Mouse (Mus musculus): ENCODE measurements around the gene Elavl4. TPM values are rescaled to one million over a fixed set of nuclear protein-coding genes. Genes with fewer than 3 reads are reported as not detected.

The Elavl4 gene
- polyA plus RNA-seq (2012) = not detected in 2 replicates

DNA sequence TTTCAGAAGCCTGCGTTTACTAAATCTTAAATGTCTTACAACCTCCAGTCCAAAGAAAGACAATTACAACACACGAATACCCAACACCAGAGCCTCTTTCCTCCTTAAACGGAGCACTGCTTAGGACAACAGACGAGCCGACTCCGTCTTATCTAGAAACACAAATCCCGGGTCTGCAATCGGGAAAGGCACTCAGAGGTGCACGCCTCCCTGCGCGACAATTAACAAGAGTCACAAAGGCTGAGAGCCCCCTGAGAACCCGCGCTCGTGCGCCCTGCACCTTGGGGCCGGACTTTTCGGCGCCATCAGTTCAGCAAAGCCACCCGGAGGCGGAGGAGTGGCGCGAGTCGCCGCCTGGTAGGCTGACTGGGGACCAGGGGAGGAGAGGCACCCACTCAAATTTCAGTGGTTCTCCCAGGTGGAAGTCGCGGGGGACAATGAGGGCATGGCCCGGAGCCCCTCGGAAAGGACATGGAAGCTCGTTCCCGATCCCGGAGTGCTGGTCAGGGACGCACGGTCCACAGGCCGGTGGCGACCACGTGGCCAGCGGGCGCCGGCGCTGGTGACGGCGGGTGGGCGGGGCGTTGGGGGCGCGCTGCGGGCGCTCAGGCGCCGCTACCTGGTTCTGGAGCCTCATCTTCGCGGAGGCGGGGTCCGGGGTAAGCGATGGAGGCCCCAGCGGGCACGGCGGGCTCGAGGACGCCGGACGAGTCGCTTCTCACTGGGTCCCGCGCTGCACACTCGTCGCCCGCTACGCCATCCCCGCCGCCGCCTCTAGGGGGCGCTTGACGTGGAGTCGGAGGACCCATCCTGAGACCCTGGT is at the start of gene Elavl4:
TSS of gene Elavl4 (minus strand) at position 732 of the 823 bp plus-strand sequence.
- no peak for TF ChIP-seq GATA1 (IDR thresholded peaks at IDR 0.05; ENCODE audit: low read length)

DNA sequence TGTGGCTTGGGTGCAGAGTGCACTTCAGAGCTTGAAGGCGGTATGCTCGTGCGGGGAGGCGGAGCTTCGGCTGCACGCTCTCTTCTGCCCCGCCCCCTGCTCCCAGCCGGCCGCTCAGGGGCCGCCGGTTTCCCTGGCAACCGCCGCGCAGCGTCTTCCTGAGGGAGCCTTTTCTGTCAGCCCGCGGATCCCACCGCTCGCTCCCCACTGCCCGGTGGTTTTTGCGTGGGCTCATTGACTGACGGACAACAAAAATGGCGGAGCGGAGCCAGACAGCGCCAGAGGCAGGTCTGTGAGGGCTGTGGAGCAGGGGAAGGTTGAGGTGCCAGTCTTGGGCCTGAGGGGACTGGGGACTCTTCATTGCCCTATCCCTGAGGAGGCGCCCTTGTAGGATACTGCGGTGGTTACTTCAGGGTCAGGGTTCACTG is 45.9 kb upstream of the Elavl4 start, which contains the start of gene Agbl4:
TSS of gene Agbl4 (plus strand) at position 44 of the 428 bp plus-strand sequence.
- TF ChIP-seq GATA1 (IDR thresholded peaks at IDR 0.05; ENCODE audit: low read length) = no peak

DNA sequence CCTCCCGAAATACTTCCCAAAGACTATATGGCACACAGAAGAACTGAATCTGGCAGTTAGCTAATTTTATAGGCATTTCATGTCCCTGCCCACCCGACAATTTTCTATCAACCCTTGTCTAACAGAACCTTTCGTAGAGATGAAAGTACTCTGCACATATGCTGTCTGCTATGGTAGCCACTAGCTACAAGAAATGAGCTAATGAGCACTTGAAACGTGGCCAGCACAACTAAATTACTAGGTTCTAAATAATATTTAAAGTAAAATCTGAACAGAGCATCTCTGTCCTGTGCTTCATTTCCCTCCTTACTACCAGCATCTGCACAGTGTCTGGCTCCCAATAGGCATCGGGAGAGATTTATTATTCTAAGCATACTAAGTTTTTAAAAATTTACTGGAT is 44.5 kb upstream of the Elavl4 start:
- no peak for TF ChIP-seq GATA1 (IDR thresholded peaks at IDR 0.05; ENCODE audit: low read length)

DNA sequence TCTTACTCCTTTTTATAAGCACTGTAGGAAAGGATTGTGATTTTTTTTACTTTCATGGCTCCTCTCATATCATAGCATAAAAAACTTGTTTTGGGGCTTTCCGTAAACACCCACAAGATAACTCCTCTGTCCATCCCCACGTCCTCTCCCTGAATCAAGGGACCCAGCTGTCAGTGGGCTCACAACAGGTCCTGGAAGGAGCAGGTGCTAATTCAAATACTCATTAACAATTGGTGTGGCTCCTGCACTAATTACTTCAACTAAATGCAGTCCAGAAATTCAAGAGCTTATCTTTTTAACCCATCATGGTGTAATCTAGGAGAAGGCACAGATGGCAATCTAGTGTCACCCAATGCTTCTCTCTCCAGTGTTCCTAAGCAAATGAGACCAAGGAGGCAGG is 8.9 kb upstream of the Elavl4 start:
- TF ChIP-seq GATA1 (IDR thresholded peaks at IDR 0.05; ENCODE audit: low read length) = no peak

DNA sequence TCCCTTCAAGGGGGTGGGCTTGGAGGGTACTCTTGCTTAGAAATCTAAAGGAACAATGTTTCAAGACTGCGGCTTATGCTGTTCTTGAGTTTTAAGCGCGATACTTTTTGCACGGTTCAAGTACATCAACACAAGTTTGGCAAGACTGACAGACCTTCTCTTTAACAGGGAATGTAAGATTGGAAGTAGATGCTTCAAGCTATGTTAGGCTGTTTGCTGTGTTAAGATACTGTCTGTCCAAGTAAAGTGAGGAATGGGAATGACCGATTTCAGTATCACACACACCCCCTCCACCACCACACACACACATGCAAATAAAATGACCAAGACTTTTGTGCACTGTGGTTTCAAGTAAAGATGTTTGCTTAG is 276 bp upstream of the Elavl4 start:
- no peak for TF ChIP-seq GATA1 (IDR thresholded peaks at IDR 0.05; ENCODE audit: low read length)

DNA sequence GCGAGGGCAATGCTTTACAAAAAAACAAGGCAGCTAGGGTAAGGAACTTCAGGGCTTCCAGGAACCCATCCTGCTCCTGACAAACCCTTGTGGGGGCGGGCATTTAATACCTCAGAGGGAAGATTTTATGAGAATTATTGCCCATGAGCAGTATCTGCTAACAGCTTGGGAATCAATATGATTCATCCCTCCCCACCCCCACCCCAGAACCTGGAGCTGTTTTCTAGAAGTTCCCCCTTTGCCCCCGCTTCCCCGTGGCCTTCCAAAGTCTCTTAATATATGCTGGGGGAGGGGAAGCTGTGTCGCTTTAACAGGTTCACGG is 892 bp downstream of the Elavl4 start:
- TF ChIP-seq GATA1 (IDR thresholded peaks at IDR 0.05; ENCODE audit: low read length) = no peak

DNA sequence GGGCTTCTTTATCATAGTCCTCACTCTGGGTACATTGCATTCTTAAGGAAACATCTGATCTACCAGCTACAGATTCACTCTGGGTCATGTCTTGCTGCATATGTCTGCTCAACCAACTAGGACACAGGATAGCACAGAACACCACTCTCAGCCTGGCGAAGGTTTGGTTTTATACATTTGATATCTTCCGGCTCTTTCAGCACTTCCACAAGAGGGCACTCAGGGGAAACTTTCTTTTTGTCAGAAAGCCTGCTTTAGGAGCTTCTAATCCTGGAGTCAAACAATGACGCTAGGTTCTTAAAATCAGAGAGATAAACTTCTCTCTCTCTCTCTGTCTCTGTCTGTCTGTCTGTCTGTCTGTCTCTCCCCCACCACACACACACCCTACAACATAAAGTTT is 27.8 kb downstream of the Elavl4 start:
- no peak for TF ChIP-seq GATA1 (IDR thresholded peaks at IDR 0.05; ENCODE audit: low read length)

DNA sequence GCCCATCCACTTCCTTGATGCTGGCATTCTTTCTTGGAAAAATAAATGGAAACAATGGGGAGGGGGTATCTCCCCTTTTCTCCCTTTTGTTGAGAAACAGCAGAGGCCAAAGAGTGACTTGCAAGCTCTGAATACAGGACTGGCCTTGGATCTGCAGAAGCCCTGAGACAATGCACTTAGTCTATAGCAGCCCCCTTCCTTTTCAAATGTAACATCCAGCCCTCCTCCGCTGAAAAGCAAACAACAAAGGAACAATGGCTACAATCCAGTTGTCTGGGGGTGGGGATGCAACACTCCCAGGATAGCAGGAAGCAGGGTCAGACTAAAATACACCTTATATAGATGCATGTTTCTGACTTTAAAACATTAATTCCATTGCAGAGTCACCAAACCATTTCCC is 39.6 kb downstream of the Elavl4 start:
- no peak for TF ChIP-seq GATA1 (IDR thresholded peaks at IDR 0.05; ENCODE audit: low read length)

DNA sequence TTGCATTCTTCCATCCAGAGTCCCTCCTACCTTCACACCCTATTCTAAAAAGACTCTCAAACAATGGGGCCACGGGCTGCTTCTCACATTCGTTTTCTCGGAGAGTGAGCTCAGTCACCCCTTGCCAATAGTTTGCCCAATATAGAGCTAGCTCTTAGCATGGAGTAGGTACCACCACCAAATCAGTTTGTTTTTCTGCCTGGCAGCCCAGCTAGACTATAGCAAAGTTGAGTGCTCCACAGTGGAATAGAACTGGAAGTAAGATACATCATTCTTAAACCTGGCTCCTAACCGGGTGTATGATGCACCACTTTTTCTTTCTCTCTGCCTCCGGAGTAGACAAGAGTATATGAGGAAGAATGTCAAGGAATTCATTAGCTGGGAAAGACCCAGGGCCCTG is 44.7 kb downstream of the Elavl4 start:
- TF ChIP-seq GATA1 (IDR thresholded peaks at IDR 0.05; ENCODE audit: low read length) = no peak

DNA sequence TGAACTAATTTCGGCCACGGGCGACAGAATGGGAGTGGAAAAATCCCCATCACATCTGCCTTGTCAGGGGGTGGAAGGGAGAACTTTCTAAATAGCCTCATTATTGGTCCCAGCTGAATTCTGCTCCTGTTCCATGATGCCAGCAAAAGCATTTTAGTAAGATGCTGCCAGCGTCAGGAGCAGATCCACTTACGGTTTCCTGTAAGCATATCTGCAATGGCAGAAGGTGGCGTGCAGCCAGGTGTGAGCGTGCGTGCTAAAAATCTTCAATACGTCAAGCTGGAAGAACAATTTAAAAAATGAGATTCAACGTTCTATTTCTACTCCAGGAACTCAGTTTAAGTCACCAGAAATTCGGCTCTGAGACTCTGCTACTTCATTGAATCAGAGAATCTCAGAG is 45.1 kb downstream of the Elavl4 start:
- TF ChIP-seq GATA1 (IDR thresholded peaks at IDR 0.05; ENCODE audit: low read length) = no peak

DNA sequence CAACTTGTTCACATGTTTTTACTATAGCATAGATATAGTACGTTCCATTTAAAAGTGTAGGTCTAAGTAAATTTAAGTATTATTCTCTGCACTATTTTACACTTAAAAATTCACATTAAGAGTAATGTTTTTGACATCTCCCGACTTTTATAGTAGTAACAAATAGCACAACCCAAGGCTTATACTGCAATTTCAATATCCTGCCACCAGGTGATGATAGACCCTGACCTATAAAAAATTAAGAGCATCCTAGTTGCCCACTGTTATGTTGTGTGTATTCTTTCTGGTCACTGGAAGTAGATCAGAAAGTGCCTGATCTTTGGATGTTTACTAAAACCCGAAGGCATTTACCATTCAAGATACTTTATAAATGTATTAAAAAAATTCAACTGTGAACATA is 55.9 kb downstream of the Elavl4 start:
- no peak for TF ChIP-seq GATA1 (IDR thresholded peaks at IDR 0.05; ENCODE audit: low read length)

DNA sequence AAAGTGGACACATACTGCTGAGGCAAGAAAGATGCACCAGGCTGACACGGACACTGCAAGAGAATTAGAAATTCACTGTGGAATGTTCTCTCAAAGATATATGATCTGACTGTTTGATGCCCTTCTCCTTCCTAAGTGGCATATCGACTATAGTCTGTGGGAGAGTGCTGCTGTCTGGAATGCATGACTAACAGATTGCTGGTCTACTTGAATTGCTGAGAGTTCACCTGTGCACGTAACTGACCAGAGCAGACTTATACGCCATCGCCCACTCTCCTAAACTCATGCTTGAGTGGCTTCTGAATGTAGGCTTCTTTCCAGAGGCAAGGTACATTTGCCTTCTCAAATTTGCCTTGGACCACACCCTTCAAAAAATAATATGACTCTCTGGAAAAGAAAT is 58.5 kb downstream of the Elavl4 start:
- no peak for TF ChIP-seq GATA1 (IDR thresholded peaks at IDR 0.05; ENCODE audit: low read length)

DNA sequence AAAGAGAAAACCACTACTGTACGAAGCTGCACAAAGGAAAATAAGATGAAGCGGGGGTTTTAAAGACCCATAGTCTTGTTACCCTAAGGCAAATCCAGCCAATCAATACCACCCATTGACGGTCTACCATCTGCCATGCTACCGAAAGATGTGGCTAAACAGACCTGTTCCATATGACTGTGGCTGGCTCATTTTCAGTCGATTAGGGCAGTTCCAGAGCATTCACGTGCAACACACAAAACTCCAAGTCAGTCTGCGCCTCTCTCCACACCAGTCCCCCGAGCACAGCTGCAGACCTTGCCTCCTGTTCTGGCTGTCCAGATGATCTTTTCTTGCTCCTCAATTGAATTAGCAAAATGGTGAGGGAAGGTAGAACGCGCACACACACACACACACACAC is 59.2 kb downstream of the Elavl4 start:
- no peak for TF ChIP-seq GATA1 (IDR thresholded peaks at IDR 0.05; ENCODE audit: low read length)

DNA sequence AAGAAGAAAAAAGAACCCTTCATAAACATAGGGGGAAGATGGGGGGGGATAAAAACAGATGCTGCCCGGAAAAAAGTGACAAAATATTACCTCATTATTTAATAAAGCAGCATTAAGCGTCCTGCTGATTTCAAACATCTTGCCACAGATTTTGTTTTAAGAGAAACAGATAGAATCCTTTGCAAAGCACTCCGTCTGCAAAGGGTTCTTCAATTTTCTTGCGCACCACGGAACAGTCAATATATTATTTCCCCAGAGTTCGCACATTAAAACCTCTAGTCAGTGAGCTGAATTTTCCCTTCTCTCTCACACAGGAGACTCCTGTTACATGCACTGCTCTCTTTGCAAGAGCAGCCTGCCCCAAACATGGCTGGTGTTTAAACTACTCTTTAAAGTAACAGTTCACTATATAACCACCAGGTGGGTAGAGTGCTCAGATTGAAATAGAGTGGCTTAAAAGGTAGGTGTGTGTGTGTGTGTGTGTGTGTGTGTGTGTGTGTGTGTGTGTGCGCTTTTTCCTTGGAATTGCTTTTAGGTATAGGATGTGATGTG is 61.1 kb downstream of the Elavl4 start:
- no peak for TF ChIP-seq GATA1 (IDR thresholded peaks at IDR 0.05; ENCODE audit: low read length)

DNA sequence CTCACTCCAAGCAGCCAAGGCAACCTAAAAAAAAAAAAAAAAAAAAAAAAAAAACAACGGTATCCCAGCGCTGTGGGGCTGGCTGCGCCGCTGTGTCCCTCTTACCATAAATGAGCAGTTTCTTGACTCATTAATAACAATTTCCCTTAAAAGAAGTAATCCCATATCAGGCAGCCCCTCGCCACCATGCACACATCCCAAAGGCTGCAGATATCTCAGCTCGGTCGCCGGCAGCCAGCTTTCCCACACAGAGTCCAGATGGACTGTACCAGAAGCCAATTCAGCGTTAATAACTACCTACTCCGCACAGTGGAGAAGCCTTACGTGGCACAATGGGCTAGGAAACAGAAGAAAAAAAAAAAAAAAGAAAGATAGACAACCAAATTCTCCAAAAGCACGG is 61.7 kb downstream of the Elavl4 start:
- no peak for TF ChIP-seq GATA1 (IDR thresholded peaks at IDR 0.05; ENCODE audit: low read length)

DNA sequence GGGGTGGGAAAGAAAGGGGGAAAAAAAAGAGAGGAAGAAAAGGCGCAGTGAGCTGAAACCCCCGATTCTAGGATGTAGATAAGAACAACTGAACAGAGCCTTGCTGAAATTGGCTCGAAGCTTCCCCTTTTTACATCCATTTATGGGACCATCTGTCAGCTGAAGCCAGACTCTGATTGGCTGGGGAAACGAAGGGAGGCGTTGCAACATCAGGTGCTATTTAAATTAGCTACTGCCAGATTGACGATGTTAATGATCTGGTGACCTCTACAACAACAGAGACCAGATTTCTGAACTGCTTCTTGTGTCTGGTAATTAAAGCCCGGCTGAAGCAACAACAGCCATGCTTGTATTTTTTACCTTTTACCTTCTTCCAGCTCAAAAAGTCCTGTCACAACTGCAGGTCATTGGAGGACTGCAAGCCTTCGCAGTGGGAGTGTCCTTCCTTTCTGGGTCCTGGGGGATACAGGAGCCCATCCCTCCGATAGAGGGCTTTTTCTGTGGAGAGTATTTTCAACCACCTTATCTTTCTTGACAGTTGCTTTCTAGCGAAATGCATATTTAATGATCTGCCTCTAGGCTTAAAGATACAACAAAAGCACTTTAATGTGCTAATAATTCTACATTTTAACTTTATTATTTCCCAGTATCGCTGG is 64.2 kb downstream of the Elavl4 start:
- no peak for TF ChIP-seq GATA1 (IDR thresholded peaks at IDR 0.05; ENCODE audit: low read length)

DNA sequence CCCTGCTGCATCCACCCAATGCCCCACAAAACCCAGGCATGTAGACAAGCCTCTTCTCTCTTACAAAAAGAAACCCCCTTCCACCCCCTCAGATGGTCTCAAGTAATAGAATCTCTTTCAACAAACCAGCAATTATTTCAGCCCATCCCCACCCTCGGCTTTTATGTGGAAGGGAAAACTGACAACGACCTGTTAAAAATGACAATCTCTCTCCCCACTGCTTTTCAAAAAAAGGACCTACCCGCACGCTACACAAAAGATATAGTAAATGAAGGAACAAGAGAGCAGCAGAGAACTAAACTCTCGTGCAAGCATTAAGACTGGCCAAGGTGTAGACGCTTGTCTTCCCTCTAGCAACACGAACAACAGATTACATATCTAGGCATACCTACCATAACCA is 64.9 kb downstream of the Elavl4 start:
- TF ChIP-seq GATA1 (IDR thresholded peaks at IDR 0.05; ENCODE audit: low read length) = no peak

Data from G1E-ER4 (cell line).